Mouse (Mus musculus) inflammation-experienced regulatory T-cells, adult 6 months (primary cell): ENCODE data around the gene Dclk1. TPM values are rescaled to one million over a fixed set of nuclear protein-coding genes. Genes with fewer than 3 reads are reported as not detected.
A peak's percentile ranks its signal among the peaks of the same experiment; 100 is the strongest.

Source experiments
- ATAC-seq: one replicate; pipeline ENCODE4 v1.8.0; 2017
- polyA plus RNA-seq, 3 experiments: library from polyadenylated mRNA; unstranded; fragments of 100-300 nt; shearing (Covaris generic); gene quantifications; one replicate each; pipeline ENCODE4 v1.2.1; 2017

Dclk1 gene
- polyA plus RNA-seq, 3 experiments from 2014 or later = 0.15 to 0.70 (median 0.16) TPM

- ATAC-seq = peak; percentile 90
Measured at GRCm38 (mm10) chr3:55461685-55462655, 219.8 kb downstream of the Dclk1 start.

DNA sequence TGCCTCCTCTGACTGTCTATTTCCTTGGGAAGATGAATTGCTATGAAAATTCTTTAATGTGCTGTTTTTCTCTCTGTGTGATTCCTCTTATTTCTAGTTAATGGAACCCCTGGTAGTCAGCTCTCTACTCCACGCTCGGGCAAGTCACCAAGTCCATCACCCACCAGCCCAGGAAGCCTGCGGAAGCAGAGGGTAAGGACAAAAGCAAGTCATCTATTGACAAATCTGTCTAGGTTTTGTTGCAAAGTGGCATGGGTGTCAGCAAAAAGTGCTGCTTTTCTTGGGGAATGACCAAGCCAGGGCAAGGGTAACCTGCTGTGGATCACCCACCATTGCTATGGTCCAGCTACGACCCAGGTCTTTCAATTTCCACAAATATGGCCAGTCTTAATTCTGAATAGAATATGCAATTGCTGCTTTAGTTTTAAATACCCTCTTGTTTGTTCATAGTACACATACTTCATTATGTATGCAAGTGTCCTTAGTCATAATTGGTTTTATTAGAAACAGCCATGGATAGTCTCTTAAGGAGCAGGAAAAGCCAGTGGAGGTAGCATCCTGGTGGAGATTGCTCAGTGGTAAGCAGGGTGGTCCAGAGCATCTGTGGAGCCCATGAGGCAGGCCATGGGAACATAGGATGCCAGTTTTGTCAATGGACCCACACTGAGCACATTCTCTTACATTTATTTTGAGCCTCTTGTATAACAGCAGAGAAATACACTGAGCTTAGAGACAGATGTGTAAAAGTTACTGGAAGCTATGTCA lies 220.9 kb downstream of the Dclk1 start:
- ATAC-seq = no peak

DNA sequence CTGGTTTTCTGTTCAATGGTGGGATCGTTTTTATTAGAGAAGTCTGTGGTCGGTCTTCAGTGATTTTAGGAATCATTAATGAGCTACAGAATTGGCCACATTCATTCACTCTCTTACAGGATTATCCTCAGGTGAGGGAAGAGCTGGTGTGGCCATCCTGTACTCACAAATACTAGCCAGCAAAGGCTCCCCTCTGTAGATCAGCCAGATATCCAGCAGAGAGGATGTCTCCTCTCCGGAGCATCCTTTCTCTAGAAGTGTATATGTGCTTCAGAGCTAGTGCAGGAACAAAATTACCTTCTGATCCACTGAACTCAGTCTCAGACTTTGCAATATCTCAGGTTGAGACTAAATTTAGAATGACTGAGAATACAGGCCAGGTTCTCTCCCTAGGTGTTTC lies 222.1 kb downstream of the Dclk1 start:
- ATAC-seq = no peak

- no peak for ATAC-seq
Measured at GRCm38 (mm10) chr3:55465785-55466184, 223.6 kb downstream of the Dclk1 start.

DNA sequence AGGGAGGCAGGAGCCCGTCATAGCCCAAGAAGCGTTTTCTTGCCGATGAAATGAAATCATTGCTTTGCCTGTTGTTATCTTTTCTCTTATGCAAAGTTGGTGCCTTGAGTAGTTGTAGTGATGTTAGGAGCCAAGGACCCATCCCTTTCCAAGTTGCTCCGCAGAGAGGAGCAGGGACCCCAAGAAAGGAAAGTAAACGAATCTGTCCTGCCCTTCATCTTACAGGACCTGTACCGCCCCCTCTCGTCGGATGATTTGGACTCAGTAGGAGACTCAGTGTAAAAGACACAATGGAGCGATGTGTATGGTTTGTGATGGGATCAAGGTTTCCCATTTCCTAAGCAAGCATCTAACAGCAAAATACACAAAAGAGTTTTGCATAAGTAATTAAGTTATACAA lies 224.2 kb downstream of the Dclk1 start:
- ATAC-seq = no peak

DNA sequence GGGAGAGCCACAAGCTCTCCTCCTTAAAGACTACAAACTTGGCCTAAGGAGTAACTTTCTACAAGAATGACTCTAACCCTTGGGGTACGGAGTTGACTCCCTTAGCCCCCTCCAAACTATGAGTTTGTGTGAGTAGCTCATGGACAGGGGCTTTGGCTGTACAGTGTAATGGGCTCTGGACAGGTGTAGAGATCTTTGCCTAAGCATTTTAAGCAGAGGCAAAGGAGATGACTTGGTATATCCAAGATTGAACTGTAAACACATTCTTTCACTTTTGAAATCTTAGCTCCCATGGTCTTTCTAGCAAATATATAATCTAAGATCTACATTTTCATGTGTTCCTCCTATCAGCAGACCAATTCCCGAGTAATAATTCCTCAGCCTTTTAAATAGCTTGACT lies 229.9 kb downstream of the Dclk1 start, which contains the start of gene Gm21954:
Gm21954 (minus strand) TSS at position 101 of the 400 bp plus-strand sequence.
- no peak for ATAC-seq

DNA sequence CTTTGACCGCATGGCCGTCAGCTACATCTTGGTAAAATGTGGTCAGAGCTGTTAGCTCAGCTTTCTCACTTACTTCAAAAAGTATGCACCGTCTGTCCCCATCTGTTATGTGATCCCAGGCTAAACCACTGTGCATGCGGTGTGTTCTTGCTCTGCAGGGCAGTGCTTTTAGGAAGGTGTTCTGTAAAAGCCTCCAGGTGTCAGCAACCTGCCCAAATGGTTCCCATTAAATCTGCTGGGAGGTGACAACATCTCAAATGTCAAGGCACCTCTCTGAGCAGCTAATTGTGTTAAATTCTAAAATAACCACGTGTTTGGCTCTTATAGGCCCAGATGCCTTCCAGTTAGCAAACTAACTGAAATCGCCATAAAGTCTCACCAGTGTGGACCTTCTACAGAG lies 231.0 kb downstream of the Dclk1 start:
- ATAC-seq = no peak

DNA sequence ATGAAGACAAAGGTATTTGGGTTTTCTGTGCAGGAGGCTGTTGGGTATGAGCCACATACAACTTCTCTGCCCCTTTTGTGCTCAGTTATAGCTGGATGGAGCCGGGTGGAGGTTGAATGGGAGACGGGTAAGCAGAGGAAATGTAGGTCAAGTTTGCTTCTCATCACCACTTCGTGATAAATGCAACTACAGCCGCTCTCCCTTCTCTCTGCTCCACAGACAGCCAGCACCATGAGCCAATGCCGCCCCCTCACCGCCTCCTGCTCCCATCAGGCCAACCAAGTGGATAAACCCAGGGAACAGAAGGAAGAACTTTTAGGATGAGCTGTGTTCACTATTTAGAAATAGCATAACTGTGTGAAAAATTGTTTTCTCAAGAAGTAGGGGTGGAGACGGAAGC lies 234.5 kb downstream of the Dclk1 start:
- ATAC-seq = no peak

- ATAC-seq = no peak
Measured at GRCm38 (mm10) chr3:55479306-55479705, 237.1 kb downstream of the Dclk1 start.

- no peak for ATAC-seq
Measured at GRCm38 (mm10) chr3:55481140-55481539, 239.0 kb downstream of the Dclk1 start.

DNA sequence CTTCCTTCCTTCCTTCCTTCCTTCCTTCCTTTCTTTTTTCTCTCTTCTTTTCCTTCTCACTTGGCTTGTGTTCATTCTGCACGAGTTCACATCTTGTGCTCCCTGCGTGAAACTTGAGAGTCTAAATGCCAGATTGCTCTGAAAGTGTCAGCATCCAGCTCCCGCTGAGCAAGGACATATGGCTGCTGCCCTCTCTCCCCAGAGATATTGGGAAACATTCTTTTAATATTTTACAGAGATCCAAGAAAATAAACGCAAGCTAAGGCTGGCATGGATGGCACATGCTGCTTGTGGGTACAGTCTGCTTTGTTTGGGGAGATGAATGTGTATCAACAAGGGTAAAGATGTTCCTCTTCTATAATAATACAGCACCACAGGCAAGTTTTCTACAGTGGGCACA lies 241.2 kb downstream of the Dclk1 start:
- ATAC-seq = no peak

DNA sequence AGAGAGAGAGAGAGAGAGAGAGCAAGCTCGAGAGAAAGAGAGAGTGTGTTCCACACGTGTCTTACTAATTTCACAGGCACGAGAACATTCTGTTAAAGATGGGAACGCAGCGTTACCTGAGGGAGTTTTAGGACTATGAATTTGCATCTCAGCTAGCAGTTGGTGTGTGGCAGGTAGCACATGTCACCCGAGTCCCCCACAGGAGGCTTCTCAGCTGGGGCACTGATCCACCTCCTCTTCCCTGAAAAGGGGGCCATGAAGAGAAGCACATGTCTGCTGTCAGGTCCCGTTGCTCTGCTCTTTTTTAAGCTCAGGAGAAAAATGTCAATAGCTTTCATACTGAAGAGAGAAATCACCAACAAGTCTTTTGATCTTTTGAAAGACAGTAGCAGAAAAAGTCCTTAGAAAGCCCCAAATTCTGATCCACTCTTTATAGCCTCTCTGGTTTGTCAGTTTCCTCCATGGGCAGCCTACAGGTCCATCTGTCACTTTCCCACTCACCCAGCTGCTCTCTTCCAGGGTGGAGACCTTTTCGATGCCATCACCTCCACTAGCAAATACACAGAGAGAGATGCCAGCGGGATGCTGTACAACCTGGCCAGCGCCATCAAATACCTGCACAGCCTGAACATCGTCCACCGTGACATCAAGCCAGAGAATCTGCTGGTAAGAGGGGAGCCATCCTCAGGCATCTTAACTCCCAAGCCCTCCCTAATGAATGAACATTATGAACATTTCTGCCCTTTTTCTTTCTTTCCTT lies 247.2 kb downstream of the Dclk1 start:
- ATAC-seq = no peak

GRCm38 (mm10) chr3:55492021-55492420 lies 249.9 kb downstream of the Dclk1 start:
- ATAC-seq = no peak

- ATAC-seq = no peak
Measured at GRCm38 (mm10) chr3:55494348-55494747, 252.2 kb downstream of the Dclk1 start.

DNA sequence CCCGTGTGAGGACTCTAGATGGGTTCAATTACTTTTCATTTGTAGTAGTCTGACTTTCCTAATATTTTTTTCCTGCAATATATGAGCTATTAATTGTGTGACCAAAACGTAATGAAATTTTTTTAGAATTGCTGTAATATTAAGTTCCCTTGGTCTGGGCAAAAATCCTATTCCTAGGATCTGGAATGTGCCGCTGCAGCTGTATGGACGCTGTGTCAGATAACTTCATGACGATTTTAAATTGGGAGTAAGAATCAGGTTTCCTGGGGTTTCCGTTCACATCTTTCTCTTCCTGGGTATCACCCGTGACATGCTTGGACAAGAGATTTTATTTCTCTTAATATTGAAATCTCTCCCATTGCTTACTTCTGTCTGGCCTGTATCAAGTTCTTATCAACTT lies 253.1 kb downstream of the Dclk1 start:
- no peak for ATAC-seq

DNA sequence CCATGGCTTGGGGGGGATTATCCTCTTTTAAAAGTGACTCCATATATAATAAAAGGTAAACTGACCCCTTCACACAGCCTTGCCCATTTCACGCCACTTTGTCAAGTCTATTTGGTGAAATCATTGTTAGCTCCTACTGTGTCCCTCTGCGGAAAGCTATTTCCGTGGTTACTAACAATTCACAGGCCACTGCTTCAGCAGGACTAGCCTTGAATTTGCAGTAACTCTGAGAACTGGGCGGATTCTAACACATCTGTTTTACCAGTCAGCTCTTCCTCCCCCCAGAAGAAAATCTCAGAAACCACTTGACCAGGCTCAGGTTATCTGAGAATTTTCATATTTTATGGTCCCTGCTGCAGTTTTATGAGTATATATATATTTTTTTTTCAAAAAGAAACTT lies 253.7 kb downstream of the Dclk1 start:
- no peak for ATAC-seq

DNA sequence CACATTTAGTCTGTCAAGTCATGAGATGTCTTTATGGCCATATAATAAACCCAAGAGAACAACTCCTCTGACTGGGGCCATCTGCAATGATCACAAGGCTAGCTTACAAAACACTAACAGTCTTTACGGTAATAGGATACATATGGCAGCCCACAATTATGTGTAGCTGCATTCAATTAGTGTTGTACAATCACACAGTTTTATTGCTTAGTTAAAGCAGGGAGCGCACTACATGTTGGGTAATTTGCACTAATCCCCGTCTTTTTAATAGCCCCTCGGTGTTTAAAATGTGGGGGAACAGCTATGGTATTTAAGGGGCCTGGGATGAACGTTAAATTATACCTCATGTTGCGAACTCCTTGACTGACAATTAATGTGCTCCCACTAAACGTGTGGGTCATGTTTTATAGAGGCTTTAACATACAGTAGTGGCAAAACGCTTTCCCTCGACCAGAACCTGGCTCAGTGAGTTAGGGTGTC lies 254.3 kb downstream of the Dclk1 start:
- no peak for ATAC-seq

GRCm38 (mm10) chr3:55499298-55499697 lies 257.1 kb downstream of the Dclk1 start:
- no peak for ATAC-seq

DNA sequence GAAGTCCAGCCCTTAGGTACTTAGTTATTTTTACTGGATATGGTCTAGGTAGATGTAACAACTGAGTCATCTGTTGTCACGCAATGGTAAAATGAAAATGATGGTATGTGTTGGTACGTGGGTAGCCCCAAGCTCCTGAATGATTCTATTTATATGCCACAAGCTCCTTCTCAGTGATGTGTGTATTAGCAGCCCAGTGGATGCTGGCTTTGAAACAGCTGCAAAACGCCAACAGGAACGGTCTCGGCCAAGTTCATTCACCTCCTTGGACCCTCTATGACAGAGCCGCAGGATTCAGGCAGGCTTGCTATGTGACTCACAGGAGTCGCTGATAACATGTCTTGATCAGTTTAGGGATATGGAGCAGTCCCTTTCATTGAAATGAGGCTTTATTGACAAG lies 268.0 kb downstream of the Dclk1 start:
- no peak for ATAC-seq

DNA sequence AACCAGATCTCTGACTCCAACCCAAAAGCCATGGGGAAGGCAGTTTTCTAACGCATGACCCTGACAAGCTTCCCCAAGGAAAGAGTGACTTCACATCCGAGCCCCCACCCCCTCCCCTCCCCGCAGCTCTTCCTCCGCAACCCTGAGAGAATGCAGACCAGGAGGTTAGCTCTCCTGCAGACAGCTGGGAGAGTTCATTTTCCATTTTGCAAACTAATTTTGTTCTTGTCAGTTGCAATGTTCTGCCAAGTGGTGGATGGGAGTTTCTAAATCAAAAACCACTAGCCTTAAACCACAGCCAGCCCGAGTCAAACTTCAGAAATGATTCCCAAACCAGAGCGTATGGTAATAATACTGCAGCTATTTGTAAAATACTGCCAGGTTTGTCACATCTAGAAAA lies 269.5 kb downstream of the Dclk1 start:
- no peak for ATAC-seq

DNA sequence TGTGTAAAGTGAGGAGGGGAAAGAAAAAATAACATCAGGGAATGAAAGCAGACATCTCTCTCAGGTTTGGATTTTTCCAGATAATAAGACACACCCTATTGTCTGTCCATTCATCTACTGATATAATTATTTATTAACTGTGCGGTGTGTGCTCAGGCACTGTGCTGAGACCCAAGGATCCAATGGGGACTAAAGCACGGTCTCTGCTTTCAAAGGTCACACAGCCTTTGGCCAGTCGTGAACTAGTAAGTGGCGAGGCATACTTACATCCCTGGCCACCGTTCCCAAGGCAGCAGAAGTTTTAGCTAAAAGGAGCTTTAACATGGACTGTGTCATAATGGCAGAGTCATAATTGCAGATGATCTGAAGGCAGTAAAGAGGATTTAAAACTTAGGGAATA lies 273.8 kb downstream of the Dclk1 start:
- no peak for ATAC-seq

DNA sequence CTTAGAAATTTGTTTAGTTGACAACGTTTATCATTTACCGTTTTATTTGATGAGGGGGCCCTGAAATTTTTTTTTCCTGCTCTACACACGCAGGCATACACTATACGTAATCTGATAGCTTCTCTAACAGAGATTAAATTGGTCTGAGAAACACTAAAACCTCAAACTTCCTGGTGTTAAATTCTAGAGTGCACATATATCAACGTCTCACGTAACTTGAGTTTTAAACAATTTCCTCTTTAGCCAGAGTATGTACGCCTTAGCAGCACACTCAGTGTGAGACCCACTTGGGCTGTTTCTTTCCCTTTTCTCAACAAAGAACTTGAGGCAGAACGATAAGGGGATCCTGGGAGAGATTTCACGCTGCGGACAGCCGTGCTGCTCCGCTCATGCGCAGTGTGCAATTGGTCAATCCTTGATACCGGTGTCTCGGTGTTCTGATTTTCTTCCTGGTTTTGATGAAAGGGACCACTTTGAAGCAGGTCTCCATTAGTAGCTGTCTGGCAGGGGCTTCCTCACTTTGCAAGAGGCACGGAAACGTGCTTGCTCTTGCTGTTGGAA lies 275.4 kb downstream of the Dclk1 start:
- ATAC-seq = no peak
